Mouse (Mus musculus): Measurements from ENCODE around the gene Slc2a4. TPM values are rescaled to one million over a fixed set of nuclear protein-coding genes. Genes with fewer than 3 reads are reported as not detected.
"Not testable (repeated sequence)": the region's sequence is repeated elsewhere in the genome, so short reads cannot be mapped to it uniquely, and the experiment has no call there.

Slc2a4 gene
- polyA plus RNA-seq, 1 experiment from 2014 or later, result 22.1 TPM

DNA sequence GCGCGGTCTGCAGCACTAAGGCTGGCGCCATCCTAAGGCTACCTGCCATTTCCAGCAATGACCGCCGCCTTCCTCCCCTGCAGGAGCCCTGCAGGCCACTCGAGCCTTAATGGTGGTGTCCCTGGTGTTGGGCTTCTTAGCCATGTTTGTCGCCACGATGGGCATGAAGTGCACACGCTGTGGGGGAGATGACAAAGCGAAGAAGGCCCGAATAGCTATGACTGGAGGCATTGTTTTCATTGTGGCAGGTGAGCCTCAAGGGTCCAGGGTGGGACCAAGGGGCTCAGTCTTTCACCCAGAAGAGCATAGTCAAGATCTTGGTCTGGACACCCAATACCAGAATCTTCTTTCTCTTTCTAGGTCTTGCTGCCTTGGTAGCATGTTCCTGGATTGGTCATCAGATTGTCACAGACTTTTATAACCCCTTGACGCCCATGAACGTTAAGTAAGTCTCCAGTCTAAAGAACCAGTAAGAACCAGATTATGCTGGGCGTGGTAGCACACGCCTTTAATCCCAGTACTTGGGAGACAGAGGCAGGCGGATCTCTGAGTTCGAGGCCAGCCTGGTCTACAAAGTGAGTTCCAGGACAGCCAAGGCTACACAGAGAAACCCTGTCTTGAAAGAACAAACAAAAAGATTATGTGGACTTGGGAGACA lies 19.0 kb upstream of the Slc2a4 start:
- H3K9me3 ChIP-seq (replicated peaks), result no peaks in the 10 kb centered on the region
- H3K27ac ChIP-seq, result peak overlapping the region; percentile 83
- ATAC-seq (replicated peaks; ENCODE audit: low FRiP score), result no peak
- peaks cover 46% of the 10 kb centered on the region for H3K4me1 ChIP-seq
- H3K4me3 ChIP-seq (replicated peaks), result peak overlapping the region; percentile 53
- H3K4me2 ChIP-seq, result peak overlapping the region; percentile 74
- H3K9ac ChIP-seq, result peak overlapping the region; percentile 59
- H3K27me3 ChIP-seq, result peaks cover 60% of the 10 kb centered on the region
- peaks cover 44% of the 10 kb centered on the region for H3K36me3 ChIP-seq
- 34% methylated on average over 17 of the region's 17 CpGs for WGBS

DNA sequence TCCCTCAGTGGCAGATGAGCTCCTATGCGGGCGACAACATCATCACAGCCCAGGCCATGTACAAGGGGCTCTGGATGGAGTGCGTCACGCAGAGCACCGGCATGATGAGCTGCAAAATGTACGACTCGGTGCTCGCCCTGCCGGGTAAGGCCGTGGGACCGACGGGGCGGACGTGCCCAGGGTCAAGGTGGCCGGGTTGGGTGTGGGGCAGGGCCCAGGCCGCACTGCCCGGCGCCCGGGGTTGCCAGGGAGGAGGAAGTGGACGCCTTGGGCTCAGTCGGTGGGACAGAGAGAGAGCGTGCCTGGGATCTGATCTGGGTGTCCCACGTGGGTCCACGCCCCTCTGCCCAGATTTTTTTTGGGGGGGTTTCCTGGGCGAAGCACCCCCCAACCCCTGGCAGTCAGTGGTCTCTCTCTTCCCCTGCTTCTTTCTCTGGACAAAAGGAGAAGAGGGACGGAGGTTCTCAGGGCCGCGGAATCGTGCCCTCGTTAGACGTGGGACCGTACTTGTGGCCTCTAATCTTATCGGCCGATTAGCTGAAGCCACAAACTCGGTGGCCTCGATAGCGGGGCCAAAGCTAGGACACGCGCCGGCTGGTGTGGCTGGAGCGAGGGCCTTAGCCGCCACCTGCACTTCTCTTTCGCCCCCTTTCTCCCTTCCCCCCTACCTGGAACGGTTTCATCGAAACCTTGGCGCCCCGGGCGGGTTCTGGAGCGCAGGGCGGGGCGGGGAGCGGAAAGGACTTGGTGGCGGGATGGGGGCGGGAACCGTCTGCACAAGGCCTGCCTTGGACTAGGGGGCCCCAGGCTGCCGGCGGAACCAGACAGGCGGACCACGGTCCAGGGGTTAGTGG lies 18.2 kb upstream of the Slc2a4 start:
- H3K27ac ChIP-seq, result peak overlapping the region; percentile 83
- no peaks in the 10 kb centered on the region for H3K9me3 ChIP-seq (replicated peaks)
- peaks cover 46% of the 10 kb centered on the region for H3K4me1 ChIP-seq
- H3K36me3 ChIP-seq, result peaks cover 36% of the 10 kb centered on the region
- H3K4me2 ChIP-seq, result peak overlapping the region; percentile 74
- H3K9ac ChIP-seq, result peak overlapping the region; percentile 59
- H3K27me3 ChIP-seq, result peaks cover 67% of the 10 kb centered on the region
- ATAC-seq (replicated peaks; ENCODE audit: low FRiP score), result peak; percentile 61
- WGBS, result 1% methylated on average over 56 of the region's 59 CpGs
- H3K4me3 ChIP-seq (replicated peaks), result peak overlapping the region; percentile 53

DNA sequence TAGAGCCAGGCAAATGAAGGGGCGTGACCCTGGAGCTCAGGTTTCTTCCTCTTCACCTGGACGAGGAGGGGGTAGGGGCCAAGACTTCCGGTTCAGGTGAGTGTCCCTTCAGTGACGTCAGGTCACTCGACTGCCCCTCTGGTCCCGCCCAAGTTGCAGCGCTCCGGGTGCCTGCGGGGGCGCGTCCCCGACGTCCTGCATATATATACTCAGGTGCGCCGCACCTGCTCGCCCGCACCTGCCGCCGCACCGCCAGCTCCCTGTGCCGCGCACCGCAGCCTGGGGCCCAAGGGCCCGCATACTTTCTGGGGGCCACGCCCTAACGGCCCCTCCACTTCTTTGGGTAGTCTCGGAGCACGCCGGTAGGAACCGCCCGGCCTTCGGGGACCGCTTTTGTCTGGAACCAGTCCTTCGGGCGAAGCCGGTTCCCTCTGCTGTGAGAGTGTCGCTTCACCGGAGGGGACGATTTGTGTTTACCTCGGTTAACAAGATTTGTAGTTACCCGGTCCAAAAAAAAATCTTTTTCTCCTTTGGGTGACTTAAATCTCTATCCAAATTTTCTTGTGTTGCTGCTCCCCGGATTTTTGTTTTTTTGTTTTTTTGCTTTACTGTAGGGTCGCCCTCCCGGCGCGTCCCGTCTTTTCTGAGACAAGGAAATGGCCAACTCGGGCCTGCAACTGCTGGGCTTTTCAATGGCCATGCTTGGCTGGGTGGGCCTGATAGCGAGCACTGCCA lies 17.4 kb upstream of the Slc2a4 start:
- H3K4me1 ChIP-seq, result peaks cover 44% of the 10 kb centered on the region
- WGBS, result 2% methylated on average over 49 of the region's 49 CpGs
- H3K27me3 ChIP-seq, result peaks cover 75% of the 10 kb centered on the region

DNA sequence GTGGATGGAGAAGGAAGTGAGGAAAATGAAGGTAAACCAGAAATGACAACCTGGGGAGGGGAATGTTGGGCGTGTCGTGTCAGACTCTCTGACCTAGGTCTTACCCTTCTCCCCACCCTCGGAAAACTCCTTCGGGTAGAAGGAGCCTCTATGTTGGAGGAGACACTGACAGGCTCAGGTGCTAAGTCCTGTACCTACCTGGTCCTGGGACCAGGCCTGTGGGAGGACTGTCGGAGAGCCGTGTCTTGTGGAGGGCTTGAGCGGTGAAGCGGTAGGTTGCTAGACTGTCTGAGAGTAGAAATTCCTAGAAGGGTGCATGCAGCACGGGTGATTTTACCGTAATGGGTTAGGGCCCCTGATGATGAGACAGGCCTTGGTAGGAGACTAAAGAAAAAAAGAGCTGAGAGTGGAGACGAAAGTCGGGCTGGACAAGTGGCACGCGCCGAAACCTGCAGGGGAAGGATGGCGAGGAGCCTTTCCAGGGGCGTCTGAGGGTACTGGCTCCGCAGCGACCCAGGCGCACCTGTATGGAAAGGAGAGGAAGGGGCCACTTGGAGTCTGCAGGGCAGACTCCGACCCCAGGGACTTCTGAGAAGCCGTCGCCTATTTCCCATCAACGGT lies 16.8 kb upstream of the Slc2a4 start, which contains the start of gene Cldn7:
Gene Cldn7 (plus strand): TSS at position 130 of the 621 bp plus-strand sequence.
- Histone ChIP-seq H3K27ac (peak within 1 kb of the TSS; percentile 83), H3K36me3 (peaks cover 24% of the 10 kb centered on the region), H3K4me2 (peak within 1 kb of the TSS; percentile 74), H3K4me1 (peaks cover 37% of the 10 kb centered on the region), H3K9me3 (replicated peaks) (no peaks in the 10 kb centered on the region), H3K27me3 (peaks cover 78% of the 10 kb centered on the region), H3K9ac (peak within 1 kb of the TSS; percentile 59), H3K4me3 (replicated peaks) (peak within 1 kb of the TSS; percentile 53)
- 7% methylated on average over 24 of the region's 24 CpGs for WGBS
- ATAC-seq (replicated peaks; ENCODE audit: low FRiP score), result no peak; the same call in 1 of the 2 replicates

More for the DNA sequence above, 17.4 kb upstream of the Slc2a4 start:
- Histone ChIP-seq H3K4me3 (replicated peaks) (peak overlapping the region; percentile 53), H3K4me2 (peak overlapping the region; percentile 74), H3K9me3 (replicated peaks) (no peaks in the 10 kb centered on the region), H3K9ac (peak overlapping the region; percentile 59), H3K27ac (peak overlapping the region; percentile 83), H3K36me3 (peaks cover 31% of the 10 kb centered on the region)
- ATAC-seq (replicated peaks; ENCODE audit: low FRiP score), result peak; percentile 49; the same call in 1 of the 2 replicates

DNA sequence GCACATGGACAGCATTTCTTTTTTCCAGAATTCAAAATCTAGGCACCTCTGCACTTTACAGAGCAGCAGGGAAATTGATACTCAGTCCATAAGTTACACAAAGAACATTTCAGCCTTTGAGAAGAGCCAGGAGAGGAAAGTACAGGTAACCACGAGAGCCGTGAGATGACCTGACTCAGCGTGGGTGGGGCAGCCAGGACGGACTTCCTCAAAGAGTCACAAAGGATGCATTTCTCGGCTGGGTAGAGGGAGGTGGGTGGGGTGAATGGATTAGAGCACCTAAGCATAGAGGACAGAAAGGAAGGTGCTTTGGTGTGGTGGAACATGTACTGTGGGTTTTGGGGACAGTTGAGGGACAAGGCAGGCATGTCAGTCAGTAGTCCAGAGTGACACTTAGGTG lies 13.9 kb upstream of the Slc2a4 start:
- Histone ChIP-seq H3K27me3 (peaks cover 67% of the 10 kb centered on the region), H3K36me3 (no peaks in the 10 kb centered on the region), H3K4me3 (replicated peaks) (no peak overlapping the region), H3K4me2 (no peak overlapping the region), H3K27ac (no peak overlapping the region), H3K9ac (no peak overlapping the region), H3K4me1 (peaks cover 17% of the 10 kb centered on the region), H3K9me3 (replicated peaks) (no peaks in the 10 kb centered on the region)
- ATAC-seq (replicated peaks; ENCODE audit: low FRiP score), result no peak
- 36% methylated on average over 5 of the region's 5 CpGs for WGBS

DNA sequence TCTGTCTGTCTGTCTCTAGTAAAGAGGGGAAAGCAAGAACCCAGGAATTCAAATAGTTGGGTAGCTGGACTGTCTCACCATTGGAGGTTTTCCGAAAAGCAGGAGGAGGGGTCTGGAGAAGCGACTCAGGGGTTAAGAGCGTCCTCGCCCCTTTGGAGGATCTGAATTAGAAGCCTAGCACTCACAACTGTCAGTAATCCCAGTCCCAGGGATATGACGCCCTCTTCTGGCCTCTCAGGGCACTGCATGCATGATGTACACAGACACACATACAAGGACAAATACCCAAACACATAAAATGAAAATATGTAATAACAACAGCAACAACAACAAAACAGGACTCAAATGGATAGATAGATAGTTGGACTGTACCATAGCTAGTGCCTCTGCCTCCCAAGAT lies 12.6 kb upstream of the Slc2a4 start:
- no peak overlapping the region for H3K4me3 ChIP-seq (replicated peaks)
- no peak overlapping the region for H3K4me2 ChIP-seq
- peaks cover 6% of the 10 kb centered on the region for H3K4me1 ChIP-seq
- H3K36me3 ChIP-seq, result no peaks in the 10 kb centered on the region
- H3K9me3 ChIP-seq (replicated peaks), result no peaks in the 10 kb centered on the region
- H3K9ac ChIP-seq, result no peak overlapping the region
- H3K27me3 ChIP-seq, result peaks cover 54% of the 10 kb centered on the region
- no peak for ATAC-seq (replicated peaks; ENCODE audit: low FRiP score)
- H3K27ac ChIP-seq, result no peak overlapping the region
- 40% methylated on average over 5 of the region's 5 CpGs for WGBS

DNA sequence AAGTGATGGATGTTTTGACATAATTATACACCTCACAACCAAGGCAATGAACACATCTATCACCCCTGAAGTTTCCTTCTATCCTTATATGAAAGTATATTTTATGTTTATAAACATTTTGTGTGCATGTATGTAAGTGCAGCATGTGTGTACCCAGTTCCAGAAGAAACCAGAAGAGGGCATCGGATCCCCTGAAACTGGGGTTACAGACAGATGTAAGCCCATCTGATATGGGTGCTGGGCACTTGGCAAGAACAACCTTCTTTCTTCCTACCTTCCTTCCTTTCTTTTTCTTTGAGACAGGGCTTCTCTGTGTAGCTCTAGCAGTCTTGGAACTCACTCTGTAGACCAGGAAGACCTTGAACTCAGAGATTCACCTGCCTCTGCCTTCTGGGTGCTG lies 8.2 kb upstream of the Slc2a4 start:
- no peak overlapping the region for H3K9ac ChIP-seq
- H3K4me2 ChIP-seq, result no peak overlapping the region
- H3K4me3 ChIP-seq (replicated peaks), result no peak overlapping the region
- H3K9me3 ChIP-seq (replicated peaks), result no peaks in the 10 kb centered on the region
- ATAC-seq (replicated peaks; ENCODE audit: low FRiP score), result no peak
- H3K4me1 ChIP-seq, result no peaks in the 10 kb centered on the region
- H3K27me3 ChIP-seq, result peaks cover 22% of the 10 kb centered on the region
- 70% methylated on average over 1 of the region's 1 CpGs for WGBS
- H3K27ac ChIP-seq, result no peak overlapping the region
- no peaks in the 10 kb centered on the region for H3K36me3 ChIP-seq

DNA sequence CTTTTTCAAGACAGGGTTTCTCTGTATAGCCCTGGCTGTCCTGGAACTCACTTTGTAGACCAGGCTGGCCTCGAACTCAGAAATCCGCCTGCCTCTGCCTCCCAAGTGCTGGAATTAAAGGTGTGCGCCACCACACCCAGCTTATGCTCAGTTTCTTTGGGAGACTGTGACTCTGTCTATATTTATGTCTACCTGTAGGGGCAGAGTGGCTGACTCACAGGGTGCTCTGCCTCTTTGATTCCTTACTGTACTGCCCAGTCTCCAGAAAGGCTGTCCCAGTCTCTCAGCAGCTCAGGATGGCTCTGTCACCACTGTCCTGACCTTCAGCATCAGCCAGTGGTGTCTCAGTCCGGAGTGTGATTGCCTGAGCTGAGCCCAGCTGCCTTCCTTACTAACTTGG lies 7.6 kb upstream of the Slc2a4 start:
- H3K9me3 ChIP-seq (replicated peaks); H3K27ac ChIP-seq; H3K9ac ChIP-seq; H3K4me2 ChIP-seq; H3K36me3 ChIP-seq; H3K4me1 ChIP-seq; ATAC-seq (replicated peaks; ENCODE audit: low FRiP score); H3K4me3 ChIP-seq (replicated peaks): not testable (repeated sequence)
- peaks cover 20% of the 10 kb centered on the region for H3K27me3 ChIP-seq
- 74% methylated on average over 4 of the region's 4 CpGs for WGBS

DNA sequence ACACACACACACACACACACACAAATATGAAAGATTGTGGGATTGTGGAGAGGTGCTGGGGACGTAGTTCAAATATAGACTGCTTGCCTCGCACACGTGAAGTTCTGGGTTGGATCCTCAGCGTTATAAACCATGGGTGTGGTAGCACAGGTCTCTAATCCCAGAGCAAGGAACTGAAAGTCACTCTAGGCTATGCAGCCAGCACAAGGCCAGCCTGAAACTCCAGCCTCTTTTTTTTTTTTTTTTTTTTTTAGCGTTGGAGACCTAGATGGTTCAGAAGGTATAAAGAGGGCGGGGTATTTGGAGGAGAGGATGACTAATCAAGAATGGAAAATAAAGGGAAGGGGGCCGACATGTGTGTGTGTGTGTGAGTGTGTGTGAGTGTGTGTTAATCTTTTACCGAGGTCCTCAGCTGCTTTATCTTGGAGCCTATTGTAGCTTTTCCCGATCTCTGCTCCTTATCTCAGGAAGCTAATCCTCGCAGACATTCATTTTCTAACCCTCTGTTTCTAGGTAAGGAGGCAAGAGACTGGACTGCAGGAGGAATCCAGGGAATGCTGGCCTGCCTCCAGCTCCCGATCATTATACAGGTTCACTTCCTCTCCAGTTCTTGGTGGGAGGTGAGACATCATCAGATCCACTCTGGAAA lies 5.4 kb upstream of the Slc2a4 start:
- ATAC-seq (replicated peaks; ENCODE audit: low FRiP score), result no peak
- no peak overlapping the region; the same call in 1 of the 2 replicates for H3K27ac ChIP-seq
- peaks cover 15% of the 10 kb centered on the region for H3K27me3 ChIP-seq
- no peak overlapping the region for H3K4me2 ChIP-seq
- H3K9ac ChIP-seq, result no peak overlapping the region
- no peak overlapping the region for H3K4me3 ChIP-seq (replicated peaks)
- peaks cover 8% of the 10 kb centered on the region for H3K4me1 ChIP-seq
- WGBS, result 61% methylated on average over 11 of the region's 11 CpGs
- no peaks in the 10 kb centered on the region for H3K9me3 ChIP-seq (replicated peaks)
- no peaks in the 10 kb centered on the region for H3K36me3 ChIP-seq

DNA sequence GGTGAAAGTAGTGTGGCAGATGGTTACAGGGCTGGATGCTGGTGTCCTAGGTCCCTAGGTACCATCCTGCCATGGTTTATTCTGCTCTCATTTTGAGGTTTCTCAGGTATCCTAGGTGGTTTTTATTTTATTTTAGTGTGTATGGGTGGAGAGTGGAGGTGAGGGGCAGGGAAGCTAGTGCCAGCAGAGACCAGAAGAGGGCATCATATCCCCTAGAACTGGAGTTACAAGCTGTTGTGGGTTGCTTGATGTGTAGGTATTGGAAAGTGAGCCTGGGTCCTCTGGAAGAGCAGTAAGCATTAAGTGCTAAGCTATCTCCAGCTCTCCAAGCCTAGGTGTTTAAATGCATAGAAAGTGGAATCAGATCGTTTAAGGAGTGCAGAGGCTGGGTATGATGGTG lies 4.3 kb upstream of the Slc2a4 start:
- no peak overlapping the region for H3K4me2 ChIP-seq
- no peaks in the 10 kb centered on the region for H3K36me3 ChIP-seq
- H3K27ac ChIP-seq, result no peak overlapping the region
- H3K4me3 ChIP-seq (replicated peaks), result no peak overlapping the region
- no peak overlapping the region for H3K9ac ChIP-seq
- no peaks in the 10 kb centered on the region for H3K9me3 ChIP-seq (replicated peaks)
- peaks cover 15% of the 10 kb centered on the region for H3K27me3 ChIP-seq
- ATAC-seq (replicated peaks; ENCODE audit: low FRiP score), result no peak
- WGBS, result 43% methylated on average over 1 of the region's 1 CpGs
- H3K4me1 ChIP-seq, result peaks cover 18% of the 10 kb centered on the region

DNA sequence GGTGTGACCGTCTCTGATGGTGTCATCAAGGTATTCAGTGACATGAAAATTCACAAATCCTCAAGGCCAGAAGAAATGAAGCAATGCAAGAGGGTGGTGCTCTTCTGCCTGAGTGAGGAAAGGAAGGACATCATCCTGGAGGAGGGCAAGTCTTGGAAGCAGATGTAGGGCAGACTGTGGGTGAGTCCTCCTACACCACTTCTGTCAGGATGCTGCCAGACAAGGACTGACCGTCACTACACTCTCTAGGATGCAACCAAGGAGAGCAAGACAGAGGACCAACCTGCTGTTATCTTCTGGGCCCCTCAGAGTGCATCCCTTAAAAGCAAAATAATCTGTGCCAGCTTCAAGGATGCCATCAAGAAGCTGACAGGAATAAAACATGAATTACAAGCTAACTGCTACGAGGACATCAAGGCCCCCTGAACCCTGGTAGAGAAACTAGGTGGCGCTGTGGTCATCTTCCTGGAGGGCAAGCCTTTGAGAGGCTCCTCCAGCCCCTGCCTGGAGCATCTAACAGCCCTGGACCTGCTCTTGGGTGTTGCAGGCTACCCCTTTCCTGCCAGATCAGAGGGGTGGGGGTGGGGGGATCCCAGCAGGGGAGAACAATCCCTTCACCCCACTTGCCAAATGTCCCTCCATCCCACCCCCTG lies 2.9 kb upstream of the Slc2a4 start:
- Histone ChIP-seq H3K36me3 (no peaks in the 10 kb centered on the region), H3K27me3 (peaks cover 15% of the 10 kb centered on the region), H3K4me3 (replicated peaks) (no peak overlapping the region), H3K27ac (no peak overlapping the region), H3K4me1 (peaks cover 30% of the 10 kb centered on the region), H3K9ac (no peak overlapping the region), H3K9me3 (replicated peaks) (no peaks in the 10 kb centered on the region), H3K4me2 (no peak overlapping the region)
- ATAC-seq (replicated peaks; ENCODE audit: low FRiP score), result no peak
- 42% methylated on average over 4 of the region's 4 CpGs for WGBS

All from kidney, embryonic 15.5 days (tissue).